Mouse (Mus musculus) heart, adult 2 months (tissue): ENCODE results near the gene Birc5.

ENCODE experiments used
- CTCF ChIP-seq: fragments of 200-600 bp; IDR thresholded peaks from 2 replicates; pipeline ENCODE4 v1.8.1; 2022; ENCODE audit warnings: antibody characterized with exemption, mild to moderate bottlenecking, moderate library complexity
- POLR2A ChIP-seq: fragments of 200-500 bp; IDR thresholded peaks from 2 replicates; pipeline ENCODE4 v1.6.1; 2011; ENCODE audit warnings: mild to moderate bottlenecking, low read depth, low read length, control low read depth; ENCODE audit not compliant: insufficient read depth

DNA sequence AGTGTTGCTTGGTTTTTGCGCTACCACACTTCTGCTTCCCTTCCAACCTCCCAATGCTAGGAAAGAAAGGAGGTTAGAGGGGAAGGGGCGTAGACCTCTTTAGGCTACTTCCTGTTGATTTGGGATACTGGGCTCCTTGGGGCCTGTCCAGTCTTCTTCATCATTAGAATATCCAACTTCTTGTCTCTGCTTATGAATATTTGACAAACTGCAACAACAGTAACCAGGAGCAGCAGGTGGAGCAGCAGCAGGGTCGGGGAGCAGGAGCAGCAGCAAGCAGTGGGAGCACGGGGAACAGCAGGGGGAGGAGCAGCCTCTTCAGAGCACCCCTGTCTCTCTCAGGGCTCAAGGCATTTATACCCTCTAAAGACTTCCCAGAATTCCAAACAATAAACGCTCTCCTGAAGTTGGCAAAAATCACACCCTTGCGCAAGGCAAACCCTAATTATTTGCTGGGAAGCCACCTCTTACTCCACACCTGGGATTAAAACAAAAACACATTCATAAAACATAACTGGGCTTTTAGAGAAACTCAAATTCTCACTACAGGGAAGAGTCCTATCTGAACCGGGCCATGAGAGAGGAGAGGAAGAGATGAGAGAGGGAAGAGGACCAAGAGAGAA, 1.3 kb upstream of the Birc5 start:
- TF ChIP-seq CTCF (no peak), POLR2A (no peak)
